Mouse (Mus musculus) mouse trophoblast stem cell (cell line): ENCODE results near the gene Gsg1.

Experiments
- in situ Hi-C, 2 experiments: fragments of 300-500 bp; cut with MseI, MboI; formaldehyde crosslinking; loops; 2 replicates in 1 of 2; 3 replicates in 1 of 2; pipeline ENCODE4 v1.15.1; 2025

Gene Gsg1

GRCm38 (mm10) chr6:135254153-135254552 lies at the start of gene Gsg1:
Gsg1 (minus strand) TSS chr6:135254351.
- in situ Hi-C loops, result loop anchor here in 1 of 2 experiments (5.0 kb wide), 1 partner anchor 123 kb away; no protein-coding TSS in a partner anchor

GRCm38 (mm10) chr6:135302421-135303125 lies 48.4 kb upstream of the Gsg1 start:
- in situ Hi-C loops, result no loop called here

- in situ Hi-C loops, result no loop called here
Observed at GRCm38 (mm10) chr6:135300469-135300868, 46.3 kb upstream of the Gsg1 start.

GRCm38 (mm10) chr6:135299024-135299550 lies 44.9 kb upstream of the Gsg1 start:
- in situ Hi-C loops, result no loop called here

- in situ Hi-C loops, result no loop called here
Observed at GRCm38 (mm10) chr6:135297570-135297969, 43.4 kb upstream of the Gsg1 start.

GRCm38 (mm10) chr6:135296267-135296666 lies 42.1 kb upstream of the Gsg1 start:
- in situ Hi-C loops, result no loop called here

- in situ Hi-C loops, result no loop called here
Observed at GRCm38 (mm10) chr6:135295082-135295861, 41.1 kb upstream of the Gsg1 start.

- in situ Hi-C loops, result no loop called here
Observed at GRCm38 (mm10) chr6:135294150-135294549, 40.0 kb upstream of the Gsg1 start.

GRCm38 (mm10) chr6:135292391-135292790 lies 38.2 kb upstream of the Gsg1 start:
- in situ Hi-C loops, result no loop called here

GRCm38 (mm10) chr6:135279856-135280255 lies 25.7 kb upstream of the Gsg1 start:
- in situ Hi-C loops, result no loop called here

GRCm38 (mm10) chr6:135279286-135279685 lies 25.1 kb upstream of the Gsg1 start:
- in situ Hi-C loops, result no loop called here

- in situ Hi-C loops, result no loop called here
Observed at GRCm38 (mm10) chr6:135278302-135278701, 24.2 kb upstream of the Gsg1 start.

- in situ Hi-C loops, result no loop called here
Observed at GRCm38 (mm10) chr6:135276474-135277295, 22.5 kb upstream of the Gsg1 start.

- in situ Hi-C loops, result no loop called here
Observed at GRCm38 (mm10) chr6:135275231-135275630, 21.1 kb upstream of the Gsg1 start.

- in situ Hi-C loops, result no loop called here
Observed at GRCm38 (mm10) chr6:135273066-135273465, 18.9 kb upstream of the Gsg1 start.

- in situ Hi-C loops, result no loop called here
Observed at GRCm38 (mm10) chr6:135271761-135272160, 17.6 kb upstream of the Gsg1 start.

- in situ Hi-C loops, result no loop called here
Observed at GRCm38 (mm10) chr6:135269626-135270025, 15.5 kb upstream of the Gsg1 start.

GRCm38 (mm10) chr6:135268392-135268791 lies 14.2 kb upstream of the Gsg1 start:
- in situ Hi-C loops, result no loop called here

GRCm38 (mm10) chr6:135267221-135267620 lies 13.1 kb upstream of the Gsg1 start:
- in situ Hi-C loops, result no loop called here

- in situ Hi-C loops, result no loop called here
Observed at GRCm38 (mm10) chr6:135266056-135266455, 11.9 kb upstream of the Gsg1 start.

GRCm38 (mm10) chr6:135264136-135264535 lies 10.0 kb upstream of the Gsg1 start:
- in situ Hi-C loops, result no loop called here

GRCm38 (mm10) chr6:135262565-135262964 lies 8.4 kb upstream of the Gsg1 start:
- in situ Hi-C loops, result no loop called here
